Mouse (Mus musculus): ENCODE results near the gene Als2. TPM values are rescaled to one million over a fixed set of nuclear protein-coding genes. Genes with fewer than 3 reads are reported as not detected.

Gene Als2
- polyA plus RNA-seq, 1 experiment from 2014 or later = 19.2 TPM

DNA sequence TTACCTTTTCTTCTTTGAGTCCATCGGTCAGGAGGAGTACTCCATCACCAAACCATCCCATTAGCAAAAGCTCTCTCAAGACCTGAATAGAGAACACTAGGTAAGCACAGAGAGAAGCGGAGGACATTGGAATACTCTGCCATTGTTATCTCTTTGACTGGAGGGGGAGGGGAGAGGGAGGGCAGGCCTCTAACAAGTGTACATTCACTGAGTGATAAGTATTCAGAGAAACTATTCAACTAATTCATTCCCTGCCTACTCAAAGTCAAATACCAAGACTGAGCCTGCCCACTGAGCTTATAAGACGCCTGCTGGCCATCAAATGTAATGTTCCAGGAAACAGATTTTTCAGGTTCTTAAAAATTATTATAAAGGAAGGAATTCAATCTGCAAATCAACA is 16.7 kb downstream of the Als2 start:
- no peak overlapping the region for H3K9ac ChIP-seq (replicated peaks; ENCODE audit: low read depth, low read length)
- H3K4me3 ChIP-seq (ENCODE audit: low read depth, low read length) = no peak overlapping the region
- H3K4me1 ChIP-seq (ENCODE audit: control insufficient read depth, insufficient read depth, low read length) = no peaks in the 10 kb centered on the region
- no peak for ATAC-seq (ENCODE audit: low read depth)
- H3K36me3 ChIP-seq (ENCODE audit: control insufficient read depth, insufficient read depth, low read length) = peaks cover 5% of the 10 kb centered on the region; the same call in 1 of the 2 replicates
- H3K27me3 ChIP-seq (ENCODE audit: control insufficient read depth, insufficient read depth, low read length) = no peaks in the 10 kb centered on the region
- no peak overlapping the region for H3K27ac ChIP-seq (ENCODE audit: low read depth, low read length)
- no peaks in the 10 kb centered on the region for H3K9me3 ChIP-seq (ENCODE audit: control insufficient read depth, low read length)
- 71% methylated on average over 3 of the region's 3 CpGs for WGBS
- H3K4me2 ChIP-seq (ENCODE audit: low read depth, low read length) = no peak overlapping the region

DNA sequence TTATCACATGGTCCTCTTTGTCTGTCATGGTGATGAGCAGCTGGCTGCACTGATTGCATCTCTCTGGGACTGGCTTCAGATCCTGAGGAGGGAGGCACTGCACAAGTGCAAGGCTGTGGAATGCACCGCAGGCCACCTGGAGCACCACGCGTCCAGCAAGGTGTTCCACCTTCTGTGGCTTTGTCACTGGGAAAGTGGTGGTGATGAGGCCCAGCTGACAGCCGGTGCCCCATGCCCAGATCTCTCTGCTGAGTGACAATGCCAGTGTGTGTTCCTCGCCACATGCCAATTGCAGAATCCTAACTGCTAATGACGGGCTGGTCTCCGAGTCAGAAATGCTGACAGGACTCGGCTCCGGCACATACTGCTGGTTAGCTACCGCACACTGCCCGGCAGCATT is 21.6 kb downstream of the Als2 start:
- Histone ChIP-seq H3K4me2 (ENCODE audit: low read depth, low read length) (no peak overlapping the region), H3K4me3 (ENCODE audit: low read depth, low read length) (no peak overlapping the region), H3K36me3 (ENCODE audit: control insufficient read depth, insufficient read depth, low read length) (peaks cover 5% of the 10 kb centered on the region; the same call in 1 of the 2 replicates), H3K9me3 (ENCODE audit: control insufficient read depth, low read length) (no peaks in the 10 kb centered on the region), H3K4me1 (ENCODE audit: control insufficient read depth, insufficient read depth, low read length) (no peaks in the 10 kb centered on the region), H3K27ac (ENCODE audit: low read depth, low read length) (no peak overlapping the region), H3K9ac (replicated peaks; ENCODE audit: low read depth, low read length) (no peak overlapping the region), H3K27me3 (ENCODE audit: control insufficient read depth, insufficient read depth, low read length) (no peaks in the 10 kb centered on the region)
- WGBS = 90% methylated on average over 11 of the region's 11 CpGs
- no peak for ATAC-seq (ENCODE audit: low read depth)

DNA sequence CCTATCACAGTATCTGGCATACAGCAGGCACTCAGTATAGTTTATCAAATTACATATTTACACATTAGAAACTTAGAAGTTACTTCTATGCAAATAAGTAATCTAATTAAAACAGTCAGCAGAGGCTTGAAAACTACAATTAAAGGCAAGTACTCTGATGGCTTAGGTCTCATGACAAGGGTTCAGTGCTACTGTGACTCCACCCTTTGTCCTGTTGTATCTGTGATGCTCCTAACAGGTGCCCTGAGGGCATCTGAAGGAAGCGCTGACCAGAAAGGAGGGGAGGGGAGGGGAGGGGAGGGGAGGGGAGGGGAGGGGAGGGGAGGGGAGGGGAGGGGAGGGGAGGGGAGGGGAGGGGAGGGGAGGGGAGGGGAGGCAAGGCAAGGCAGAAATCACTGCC is 24.1 kb downstream of the Als2 start:
- 20% methylated on average over 1 of the region's 1 CpGs for WGBS
- no peaks in the 10 kb centered on the region for H3K27me3 ChIP-seq (ENCODE audit: control insufficient read depth, insufficient read depth, low read length)
- H3K4me3 ChIP-seq (ENCODE audit: low read depth, low read length) = no peak overlapping the region
- peaks cover 10% of the 10 kb centered on the region for H3K36me3 ChIP-seq (ENCODE audit: control insufficient read depth, insufficient read depth, low read length)
- H3K9ac ChIP-seq (replicated peaks; ENCODE audit: low read depth, low read length) = no peak overlapping the region
- no peak overlapping the region for H3K27ac ChIP-seq (ENCODE audit: low read depth, low read length)
- no peak for ATAC-seq (ENCODE audit: low read depth)
- H3K9me3 ChIP-seq (ENCODE audit: control insufficient read depth, low read length) = no peaks in the 10 kb centered on the region
- no peak overlapping the region for H3K4me2 ChIP-seq (ENCODE audit: low read depth, low read length)
- no peaks in the 10 kb centered on the region for H3K4me1 ChIP-seq (ENCODE audit: control insufficient read depth, insufficient read depth, low read length)

DNA sequence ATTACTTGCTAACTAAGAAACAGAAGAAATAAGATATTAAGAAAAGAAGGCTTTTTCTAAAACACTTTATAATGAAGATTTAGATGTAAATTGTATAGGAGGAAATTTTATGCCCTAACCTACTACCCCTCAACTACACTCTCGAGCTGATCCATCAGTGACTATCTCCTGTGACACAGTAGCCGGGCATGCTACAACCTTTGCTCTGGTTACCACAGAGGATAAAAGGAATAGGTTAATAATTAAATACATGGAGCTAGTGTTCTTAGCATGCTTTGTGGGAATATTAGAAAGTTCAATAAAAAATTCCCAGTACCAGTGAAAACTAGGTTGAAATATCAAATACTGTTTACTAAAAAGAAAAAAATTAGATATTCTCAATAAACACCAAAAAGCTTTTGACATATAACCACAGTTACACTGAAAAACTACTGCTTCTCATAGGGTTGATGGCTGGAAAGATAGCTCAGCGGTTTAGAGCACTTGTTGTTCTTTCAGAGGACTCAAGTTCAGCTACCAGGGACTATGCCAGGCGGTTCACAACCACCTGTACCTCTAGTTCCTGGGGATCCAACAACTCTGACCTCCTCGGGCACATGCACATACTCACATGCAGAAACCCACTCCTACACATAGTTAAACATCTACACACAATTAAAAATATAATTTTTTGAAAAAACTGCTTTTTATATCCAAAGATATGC is 24.8 kb downstream of the Als2 start:
- no peak for ATAC-seq (ENCODE audit: low read depth)
- no peak overlapping the region for H3K4me2 ChIP-seq (ENCODE audit: low read depth, low read length)
- H3K27ac ChIP-seq (ENCODE audit: low read depth, low read length) = no peak overlapping the region
- no peak overlapping the region for H3K9ac ChIP-seq (replicated peaks; ENCODE audit: low read depth, low read length)
- H3K4me1 ChIP-seq (ENCODE audit: control insufficient read depth, insufficient read depth, low read length) = no peaks in the 10 kb centered on the region
- peaks cover 9% of the 10 kb centered on the region for H3K36me3 ChIP-seq (ENCODE audit: control insufficient read depth, insufficient read depth, low read length)
- H3K27me3 ChIP-seq (ENCODE audit: control insufficient read depth, insufficient read depth, low read length) = no peaks in the 10 kb centered on the region
- WGBS = 80% methylated on average over 5 of the region's 5 CpGs
- H3K4me3 ChIP-seq (ENCODE audit: low read depth, low read length) = no peak overlapping the region
- H3K9me3 ChIP-seq (ENCODE audit: control insufficient read depth, low read length) = no peaks in the 10 kb centered on the region

DNA sequence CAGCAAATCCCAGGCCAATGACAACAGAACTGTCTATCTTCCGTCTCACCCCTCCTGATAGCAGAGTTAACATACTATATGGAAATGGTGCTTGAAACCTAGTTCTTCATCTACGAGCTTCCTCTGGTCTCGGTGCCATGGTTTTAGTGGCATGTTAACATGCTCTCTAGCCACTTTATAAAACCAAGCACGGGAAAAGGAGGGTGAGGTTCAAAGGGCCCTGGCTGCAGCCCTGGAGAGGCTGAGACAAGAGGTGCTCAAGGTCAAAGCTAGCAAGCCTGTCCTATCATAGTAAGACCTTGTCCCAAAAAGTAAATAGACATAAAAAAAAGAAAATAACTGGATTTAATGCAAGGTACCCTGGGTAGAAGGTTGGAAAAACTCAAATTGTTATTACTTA is 25.4 kb downstream of the Als2 start:
- no peaks in the 10 kb centered on the region for H3K4me1 ChIP-seq (ENCODE audit: control insufficient read depth, insufficient read depth, low read length)
- H3K27me3 ChIP-seq (ENCODE audit: control insufficient read depth, insufficient read depth, low read length) = no peaks in the 10 kb centered on the region
- peaks cover 9% of the 10 kb centered on the region for H3K36me3 ChIP-seq (ENCODE audit: control insufficient read depth, insufficient read depth, low read length)
- ATAC-seq (ENCODE audit: low read depth) = no peak
- no peak overlapping the region for H3K27ac ChIP-seq (ENCODE audit: low read depth, low read length)
- H3K9me3 ChIP-seq (ENCODE audit: control insufficient read depth, low read length) = no peaks in the 10 kb centered on the region
- H3K4me3 ChIP-seq (ENCODE audit: low read depth, low read length) = no peak overlapping the region
- no peak overlapping the region for H3K9ac ChIP-seq (replicated peaks; ENCODE audit: low read depth, low read length)
- 89% methylated on average over 4 of the region's 4 CpGs for WGBS
- no peak overlapping the region for H3K4me2 ChIP-seq (ENCODE audit: low read depth, low read length)

DNA sequence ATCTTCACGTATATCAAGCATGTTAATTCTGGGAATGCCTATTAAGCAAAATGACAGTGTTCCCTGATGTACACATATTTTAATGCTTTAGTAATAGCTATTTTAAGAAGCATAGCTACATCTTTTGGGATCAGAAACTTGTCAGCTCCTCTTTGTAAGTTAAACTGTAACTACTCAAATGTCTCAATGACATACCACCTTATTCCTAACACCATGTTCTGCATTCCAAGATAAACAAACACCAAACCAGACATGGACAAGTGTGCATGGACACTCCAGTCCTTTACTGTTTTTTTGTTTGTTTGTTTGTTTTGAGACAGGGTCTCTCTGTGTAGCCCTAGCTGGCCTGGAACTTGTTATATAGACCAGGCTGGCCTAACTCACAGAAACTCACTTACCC is 28.7 kb downstream of the Als2 start:
- peaks cover 9% of the 10 kb centered on the region for H3K36me3 ChIP-seq (ENCODE audit: control insufficient read depth, insufficient read depth, low read length)
- no peak overlapping the region for H3K9ac ChIP-seq (replicated peaks; ENCODE audit: low read depth, low read length)
- 91% methylated on average over 1 of the region's 1 CpGs for WGBS
- H3K27ac ChIP-seq (ENCODE audit: low read depth, low read length) = no peak overlapping the region
- H3K27me3 ChIP-seq (ENCODE audit: control insufficient read depth, insufficient read depth, low read length) = no peaks in the 10 kb centered on the region
- no peak for ATAC-seq (ENCODE audit: low read depth)
- H3K4me2 ChIP-seq (ENCODE audit: low read depth, low read length) = no peak overlapping the region
- no peaks in the 10 kb centered on the region for H3K9me3 ChIP-seq (ENCODE audit: control insufficient read depth, low read length)
- H3K4me3 ChIP-seq (ENCODE audit: low read depth, low read length) = no peak overlapping the region
- H3K4me1 ChIP-seq (ENCODE audit: control insufficient read depth, insufficient read depth, low read length) = no peaks in the 10 kb centered on the region

DNA sequence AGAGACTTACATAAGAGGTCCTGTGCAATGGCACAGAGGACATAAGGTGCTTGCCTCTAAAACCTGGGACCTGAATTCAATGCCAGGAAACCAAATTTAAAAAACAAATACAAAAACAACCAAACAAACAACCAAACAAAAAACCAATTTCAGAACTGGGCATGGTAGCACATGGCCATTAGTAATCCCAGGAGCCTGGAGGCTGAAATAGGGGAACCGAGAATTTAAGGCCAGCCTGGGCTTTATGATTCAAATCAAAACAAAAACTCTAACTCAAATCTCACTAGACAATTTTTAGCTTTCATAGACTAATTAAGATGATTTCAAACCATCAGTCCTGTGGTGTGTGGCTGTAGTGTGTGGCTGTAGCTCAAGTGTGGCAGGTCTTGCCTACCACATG is 32.5 kb downstream of the Als2 start:
- Histone ChIP-seq H3K9me3 (ENCODE audit: control insufficient read depth, low read length) (no peaks in the 10 kb centered on the region), H3K4me2 (ENCODE audit: low read depth, low read length) (no peak overlapping the region), H3K9ac (replicated peaks; ENCODE audit: low read depth, low read length) (no peak overlapping the region), H3K27ac (ENCODE audit: low read depth, low read length) (no peak overlapping the region), H3K27me3 (ENCODE audit: control insufficient read depth, insufficient read depth, low read length) (no peaks in the 10 kb centered on the region), H3K4me3 (ENCODE audit: low read depth, low read length) (no peak overlapping the region), H3K4me1 (ENCODE audit: control insufficient read depth, insufficient read depth, low read length) (no peaks in the 10 kb centered on the region), H3K36me3 (ENCODE audit: control insufficient read depth, insufficient read depth, low read length) (peaks cover 20% of the 10 kb centered on the region)
- no peak for ATAC-seq (ENCODE audit: low read depth)
- WGBS = 94% methylated on average over 1 of the region's 1 CpGs

DNA sequence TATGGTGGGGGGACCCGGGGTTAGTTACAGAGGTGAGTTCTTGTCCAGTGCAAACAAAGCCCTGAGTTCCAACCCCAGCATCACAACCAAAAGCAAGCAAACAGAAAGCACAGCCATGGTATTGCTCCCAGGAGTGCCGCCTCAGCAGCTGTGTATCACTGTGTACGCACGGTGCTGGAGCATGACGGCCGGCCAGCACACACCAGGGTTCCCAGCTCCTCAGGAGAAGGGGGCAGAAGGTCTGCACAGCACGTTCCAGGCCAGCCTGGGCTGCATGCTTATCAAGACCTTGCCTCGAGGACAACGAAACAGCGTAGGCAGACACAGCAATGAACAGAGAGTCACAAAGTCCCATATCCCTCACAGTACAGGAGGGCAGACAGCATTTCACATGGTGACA is 34.7 kb downstream of the Als2 start:
- Histone ChIP-seq H3K27ac (ENCODE audit: low read depth, low read length) (no peak overlapping the region), H3K4me1 (ENCODE audit: control insufficient read depth, insufficient read depth, low read length) (no peaks in the 10 kb centered on the region), H3K9ac (replicated peaks; ENCODE audit: low read depth, low read length) (no peak overlapping the region), H3K4me3 (ENCODE audit: low read depth, low read length) (no peak overlapping the region), H3K36me3 (ENCODE audit: control insufficient read depth, insufficient read depth, low read length) (peaks cover 16% of the 10 kb centered on the region), H3K9me3 (ENCODE audit: control insufficient read depth, low read length) (no peaks in the 10 kb centered on the region), H3K27me3 (ENCODE audit: control insufficient read depth, insufficient read depth, low read length) (no peaks in the 10 kb centered on the region), H3K4me2 (ENCODE audit: low read depth, low read length) (no peak overlapping the region)
- no peak for ATAC-seq (ENCODE audit: low read depth)
- WGBS = 82% methylated on average over 10 of the region's 10 CpGs

DNA sequence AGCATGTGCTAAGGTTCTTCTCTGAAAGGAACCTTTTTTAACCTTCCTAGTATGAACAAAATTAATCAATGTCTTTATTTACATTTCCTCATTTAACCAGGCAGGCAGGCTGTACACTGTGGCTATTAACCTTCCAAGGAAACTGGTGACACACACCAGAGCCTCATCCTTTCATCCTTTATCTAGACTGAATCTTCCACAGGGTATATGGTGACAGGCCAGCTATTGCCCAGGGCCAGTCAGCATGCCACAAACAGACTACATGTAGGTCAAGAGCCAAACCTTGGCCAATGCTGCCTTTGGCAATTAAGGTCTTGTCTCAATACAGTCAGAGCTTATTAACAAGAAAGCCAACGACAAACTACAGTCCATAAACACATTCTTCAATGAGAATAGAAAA is 35.5 kb downstream of the Als2 start:
- H3K9ac ChIP-seq (replicated peaks; ENCODE audit: low read depth, low read length) = no peak overlapping the region
- no peak overlapping the region for H3K27ac ChIP-seq (ENCODE audit: low read depth, low read length)
- no peak overlapping the region for H3K4me3 ChIP-seq (ENCODE audit: low read depth, low read length)
- no peak for ATAC-seq (ENCODE audit: low read depth)
- 88% methylated on average over 1 of the region's 1 CpGs for WGBS
- H3K9me3 ChIP-seq (ENCODE audit: control insufficient read depth, low read length) = no peaks in the 10 kb centered on the region
- H3K27me3 ChIP-seq (ENCODE audit: control insufficient read depth, insufficient read depth, low read length) = no peaks in the 10 kb centered on the region
- H3K4me2 ChIP-seq (ENCODE audit: low read depth, low read length) = no peak overlapping the region
- no peaks in the 10 kb centered on the region for H3K4me1 ChIP-seq (ENCODE audit: control insufficient read depth, insufficient read depth, low read length)
- H3K36me3 ChIP-seq (ENCODE audit: control insufficient read depth, insufficient read depth, low read length) = peaks cover 16% of the 10 kb centered on the region
